Mouse (Mus musculus): ENCODE results near the gene Cfap97. TPM values are rescaled to one million over a fixed set of nuclear protein-coding genes. Genes with fewer than 3 reads are reported as not detected.

Gene Cfap97
- polyA plus RNA-seq, 1 experiment from 2014 or later: 26.3 TPM

DNA sequence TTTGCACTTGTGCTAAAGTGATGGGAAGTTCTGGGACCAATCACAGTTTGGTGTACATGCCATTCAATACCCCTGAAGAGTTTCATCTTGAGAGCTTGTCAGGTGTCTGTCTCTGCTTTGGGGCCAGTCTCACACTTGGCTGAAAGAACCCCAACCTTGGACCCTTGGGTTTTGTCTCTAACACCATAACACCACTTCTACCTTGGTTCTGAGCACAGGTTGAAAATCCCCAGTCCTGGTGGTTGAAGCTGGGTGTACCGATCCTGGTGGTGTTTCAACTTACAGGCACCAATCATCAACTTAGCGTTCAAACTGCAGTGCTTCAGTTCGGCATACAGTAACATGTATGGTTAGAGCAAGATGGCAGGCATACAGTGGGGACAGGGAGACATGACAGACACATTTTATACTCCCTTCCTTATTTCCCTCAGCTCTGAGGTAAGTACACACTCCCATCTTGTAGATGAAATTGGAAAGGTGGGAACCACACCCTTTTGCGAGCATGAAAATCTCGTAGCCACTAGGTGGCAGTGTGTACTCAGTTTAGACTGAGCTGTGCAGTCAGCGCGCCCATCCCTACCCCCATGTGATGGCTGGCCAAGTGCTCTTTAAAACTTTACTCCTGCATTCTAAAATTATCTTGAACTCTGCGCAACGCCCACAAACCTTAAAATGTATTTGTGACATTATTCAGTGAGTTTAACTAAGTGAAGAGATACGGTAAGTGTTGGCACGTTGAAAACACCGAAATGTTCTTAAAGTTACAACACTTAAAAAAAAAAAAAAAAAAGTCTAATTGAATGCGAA lies 90.2 kb downstream of the Cfap97 start:
- Histone ChIP-seq H3K9ac (no peak overlapping the region), H3K4me3 (no peak overlapping the region), H3K27me3 (peaks cover 41% of the 10 kb centered on the region), H3K4me1 (peaks cover 4% of the 10 kb centered on the region; the same call in 1 of the 2 replicates), H3K9me3 (replicated peaks) (no peaks in the 10 kb centered on the region), H3K27ac (no peak overlapping the region), H3K4me2 (replicated peaks) (no peak overlapping the region), H3K36me3 (no peaks in the 10 kb centered on the region)
- 35% methylated on average over 13 of the region's 13 CpGs for WGBS
- peak; percentile 69 for ATAC-seq (ENCODE audit: low FRiP score)

DNA sequence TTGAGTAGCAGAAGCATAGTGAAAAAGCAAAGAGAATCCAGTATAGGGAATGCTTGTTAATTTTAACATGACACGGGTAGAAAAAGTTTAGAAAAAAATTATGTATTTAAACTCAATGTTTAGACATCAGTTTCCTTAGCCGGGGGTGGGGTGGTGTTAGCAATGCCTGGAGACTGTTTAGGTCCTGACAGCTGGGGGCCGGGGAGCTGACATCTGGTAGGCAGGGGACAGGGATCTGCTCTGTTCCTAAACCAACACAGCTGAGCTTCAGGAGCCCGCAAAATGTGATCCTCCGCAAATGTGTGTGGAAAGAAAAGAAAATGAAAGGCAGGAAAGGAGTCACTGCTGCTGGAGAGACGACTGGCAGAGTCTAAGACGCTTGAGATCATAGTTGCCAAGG lies 91.4 kb downstream of the Cfap97 start:
- Histone ChIP-seq H3K27ac (no peak overlapping the region), H3K9me3 (replicated peaks) (no peaks in the 10 kb centered on the region), H3K4me1 (peaks cover 4% of the 10 kb centered on the region; the same call in 1 of the 2 replicates), H3K4me2 (replicated peaks) (no peak overlapping the region), H3K4me3 (no peak overlapping the region), H3K36me3 (no peaks in the 10 kb centered on the region), H3K27me3 (peaks cover 43% of the 10 kb centered on the region), H3K9ac (no peak overlapping the region)
- 34% methylated on average over 7 of the region's 7 CpGs for WGBS
- no peak for ATAC-seq (ENCODE audit: low FRiP score)

Small RNA genes within 50 kb of the gene (microRNA-seq; reads per million reads assigned to microRNA genes)
- not detected for gene Gm23812

Other genes starting within 250 kb of the Cfap97 start
- gene Ccdc110, start 217.2 kb upstream of the Cfap97 start, polyA plus RNA-seq (2016; fragmentation: Nextera tagmentation; extraction: Ambion mirVana): 0.21 TPM in 1 of 2 replicates, not detected in the other
- gene 1700029J07Rik, start 176.5 kb upstream of the Cfap97 start, polyA plus RNA-seq (2016; fragmentation: Nextera tagmentation; extraction: Ambion mirVana): 4.8 and 5.5 TPM in 2 replicates
- 57.0 and 59.1 TPM in 2 replicates for gene Ufsp2, start 176.2 kb upstream of the Cfap97 start, polyA plus RNA-seq (2016; fragmentation: Nextera tagmentation; extraction: Ambion mirVana)
- 0.41 and 0.56 TPM in 2 replicates for gene Lrp2bp, start 152.5 kb upstream of the Cfap97 start, polyA plus RNA-seq (2016; fragmentation: Nextera tagmentation; extraction: Ambion mirVana)
- 22.9 and 24.3 TPM in 2 replicates for gene Ankrd37, start 146.1 kb upstream of the Cfap97 start, polyA plus RNA-seq (2016; fragmentation: Nextera tagmentation; extraction: Ambion mirVana)
- 5.6 and 5.9 TPM in 2 replicates for gene Snx25, start 388 bp downstream of the Cfap97 start, polyA plus RNA-seq (2016; fragmentation: Nextera tagmentation; extraction: Ambion mirVana)
- 561 and 574 TPM in 2 replicates for gene Slc25a4, start 59.5 kb downstream of the Cfap97 start, polyA plus RNA-seq (2016; fragmentation: Nextera tagmentation; extraction: Ambion mirVana)
- gene Helt, start 142.9 kb downstream of the Cfap97 start, polyA plus RNA-seq (2016; fragmentation: Nextera tagmentation; extraction: Ambion mirVana): 1.2 and 2.8 TPM in 2 replicates